Mouse (Mus musculus) heart, adult 2 months (tissue): ENCODE measurements around the gene Wdr49.

ENCODE experiments used
- CTCF ChIP-seq: fragments of 200-600 bp; IDR thresholded peaks from 2 replicates; pipeline ENCODE4 v1.8.1; 2022; ENCODE audit warnings: antibody characterized with exemption, mild to moderate bottlenecking, moderate library complexity
- POLR2A ChIP-seq: fragments of 200-500 bp; IDR thresholded peaks from 2 replicates; pipeline ENCODE4 v1.6.1; 2011; ENCODE audit warnings: mild to moderate bottlenecking, low read depth, low read length, control low read depth; ENCODE audit not compliant: insufficient read depth

- TF ChIP-seq POLR2A (no peak), CTCF (no peak)
These were observed 173.1 kb downstream of the Wdr49 start for GRCm38 (mm10) chr3:75308861-75309260.
